Mouse (Mus musculus) yolk sac, embryonic 10.5 days (tissue): ENCODE measurements around the gene Wdr25.
A peak's percentile ranks its signal among the peaks of the same experiment; 100 is the strongest.
"Not testable (repeated sequence)": the region's sequence is repeated elsewhere in the genome, so short reads cannot be mapped to it uniquely, and the experiment has no call there.

Source experiments
- DNase-seq: peaks from one replicate; pipeline ENCODE4 v3.0.0-alpha.2; 2017; ENCODE audit warnings: low spot score

Wdr25 gene

GRCm38 (mm10) chr12:108892989-108893714 is at the start of gene Wdr25:
Gene Wdr25, plus strand, starts transcription at chr12:108893631.
- no peak for DNase-seq

GRCm38 (mm10) chr12:108848033-108848432 is 45.4 kb upstream of the Wdr25 start:
- not testable (repeated sequence) for DNase-seq

- no peak for DNase-seq
These were observed 43.9 kb upstream of the Wdr25 start for GRCm38 (mm10) chr12:108849488-108850022.

GRCm38 (mm10) chr12:108850129-108850528 is 43.3 kb upstream of the Wdr25 start:
- DNase-seq, result no peak

GRCm38 (mm10) chr12:108850886-108851285 is 42.5 kb upstream of the Wdr25 start:
- DNase-seq, result no peak

- DNase-seq, result no peak
These were observed 40.6 kb upstream of the Wdr25 start for GRCm38 (mm10) chr12:108852822-108853221.

- peak; percentile 51 for DNase-seq
These were observed 38.4 kb upstream of the Wdr25 start for GRCm38 (mm10) chr12:108855081-108855480.

GRCm38 (mm10) chr12:108856186-108856585 is 37.2 kb upstream of the Wdr25 start:
- no peak for DNase-seq

GRCm38 (mm10) chr12:108857109-108857508 is 36.3 kb upstream of the Wdr25 start:
- DNase-seq, result no peak

- DNase-seq, result no peak
These were observed 35.7 kb upstream of the Wdr25 start for GRCm38 (mm10) chr12:108857589-108858184.

- no peak for DNase-seq
These were observed 34.9 kb upstream of the Wdr25 start for GRCm38 (mm10) chr12:108858486-108858885.

GRCm38 (mm10) chr12:108865007-108865494 is 28.4 kb upstream of the Wdr25 start:
- no peak for DNase-seq

- no peak for DNase-seq
These were observed 23.9 kb upstream of the Wdr25 start for GRCm38 (mm10) chr12:108869575-108869974.

GRCm38 (mm10) chr12:108873122-108873521 is 20.3 kb upstream of the Wdr25 start:
- no peak for DNase-seq

- DNase-seq, result no peak
These were observed 14.3 kb upstream of the Wdr25 start for GRCm38 (mm10) chr12:108879138-108879537.

GRCm38 (mm10) chr12:108880606-108881005 is 12.8 kb upstream of the Wdr25 start:
- DNase-seq, result no peak

- no peak for DNase-seq
These were observed 12.2 kb upstream of the Wdr25 start for GRCm38 (mm10) chr12:108881192-108881591.

GRCm38 (mm10) chr12:108882776-108883175 is 10.7 kb upstream of the Wdr25 start:
- no peak for DNase-seq

GRCm38 (mm10) chr12:108885906-108886305 is 7.5 kb upstream of the Wdr25 start:
- no peak for DNase-seq

- peak; percentile 31 for DNase-seq
These were observed 6.4 kb upstream of the Wdr25 start for GRCm38 (mm10) chr12:108887077-108887476.

- no peak for DNase-seq
These were observed 4.8 kb upstream of the Wdr25 start for GRCm38 (mm10) chr12:108888632-108889031.

- peak; percentile 96 for DNase-seq
These were observed 442 bp downstream of the Wdr25 start, which contains the start of gene Wars for GRCm38 (mm10) chr12:108893715-108894431. Gene Wars, minus strand, starts transcription at chr12:108894174.

- no peak for DNase-seq
These were observed 993 bp downstream of the Wdr25 start for GRCm38 (mm10) chr12:108894432-108894816.
